Mouse (Mus musculus): ENCODE measurements around the gene 2610318N02Rik. TPM values are rescaled to one million over a fixed set of nuclear protein-coding genes. Genes with fewer than 3 reads are reported as not detected.

The 2610318N02Rik gene
- total RNA-seq, 2 experiments from 2014 or later = 0.45 to 2.1 TPM

GRCm38 (mm10) chr16:17117309-17117799, 7.6 kb downstream of the 2610318N02Rik start:
- DNase-seq = peak; percentile 12 to 17
- intact Hi-C loops (cut with DNase I) = no loop called here

GRCm38 (mm10) chr16:17110771-17111743, 13.9 kb downstream of the 2610318N02Rik start, which contains the start of gene Ppil2:
Gene Ppil2, minus strand, starts transcription at chr16:17111257.
- DNase-seq = peak; percentile 80 to 84
- intact Hi-C loops (cut with DNase I) = no loop called here

- intact Hi-C loops (cut with DNase I) = no loop called here
- DNase-seq = no peak
These were observed 20.4 kb downstream of the 2610318N02Rik start for GRCm38 (mm10) chr16:17104600-17104999.

- DNase-seq = no peak
- intact Hi-C loops (cut with DNase I) = no loop called here
These were observed 22.2 kb downstream of the 2610318N02Rik start for GRCm38 (mm10) chr16:17102630-17103220.

GRCm38 (mm10) chr16:17096938-17097337, 28.0 kb downstream of the 2610318N02Rik start:
- intact Hi-C loops (cut with DNase I) = no loop called here
- no peak for DNase-seq

- intact Hi-C loops (cut with DNase I) = no loop called here
- DNase-seq = no peak
These were observed 36.6 kb downstream of the 2610318N02Rik start for GRCm38 (mm10) chr16:17088346-17088745.

GRCm38 (mm10) chr16:17086669-17087193, 38.2 kb downstream of the 2610318N02Rik start:
- no peak for DNase-seq
- intact Hi-C loops (cut with DNase I) = no loop called here

- no peak for DNase-seq
- intact Hi-C loops (cut with DNase I) = no loop called here
These were observed 38.7 kb downstream of the 2610318N02Rik start for GRCm38 (mm10) chr16:17086241-17086640.

- intact Hi-C loops (cut with DNase I) = no loop called here
- DNase-seq = peak; percentile 29 to 43
These were observed 39.3 kb downstream of the 2610318N02Rik start for GRCm38 (mm10) chr16:17085636-17086035.

- peak; percentile 21 to 42 for DNase-seq
- intact Hi-C loops (cut with DNase I) = no loop called here
These were observed 42.7 kb downstream of the 2610318N02Rik start for GRCm38 (mm10) chr16:17082121-17082792.

- DNase-seq = peak in 1 of 2 experiments; percentile 23
- intact Hi-C loops (cut with DNase I) = no loop called here
These were observed 46.9 kb downstream of the 2610318N02Rik start for GRCm38 (mm10) chr16:17078101-17078500.

- DNase-seq = no peak
- intact Hi-C loops (cut with DNase I) = no loop called here
These were observed 48.1 kb downstream of the 2610318N02Rik start for GRCm38 (mm10) chr16:17076869-17077268.

GRCm38 (mm10) chr16:17076301-17076700, 48.7 kb downstream of the 2610318N02Rik start:
- intact Hi-C loops (cut with DNase I) = no loop called here

GRCm38 (mm10) chr16:17073000-17073399, 52.0 kb downstream of the 2610318N02Rik start:
- intact Hi-C loops (cut with DNase I) = no loop called here
- DNase-seq = no peak

More at GRCm38 (mm10) chr16:17076301-17076700, 48.7 kb downstream of the 2610318N02Rik start:
- DNase-seq = no peak

GRCm38 (mm10) chr16:17070716-17071115, 54.3 kb downstream of the 2610318N02Rik start:
- no peak for DNase-seq
- intact Hi-C loops (cut with DNase I) = no loop called here

- DNase-seq = peak; percentile 88 to 90
- intact Hi-C loops (cut with DNase I) = loop anchor here (5.0 kb wide), 1 partner anchor 82 kb away; no protein-coding TSS in a partner anchor
These were observed 55.2 kb downstream of the 2610318N02Rik start, which contains the start of gene Ypel1 for GRCm38 (mm10) chr16:17069511-17070443. Gene Ypel1, plus strand, starts transcription at chr16:17069696.

GRCm38 (mm10) chr16:17067552-17067951, 57.4 kb downstream of the 2610318N02Rik start:
- intact Hi-C loops (cut with DNase I) = loop anchor here (5.0 kb wide), 1 partner anchor 80 kb away; no protein-coding TSS in a partner anchor
- no peak for DNase-seq

Measured in heart, postnatal 10 days (tissue).